Mouse (Mus musculus) CH12.LX (cell line): ENCODE measurements around the gene Astn2. TPM values are rescaled to one million over a fixed set of nuclear protein-coding genes. Genes with fewer than 3 reads are reported as not detected.

ENCODE experiments used
- DNase-seq: peaks from one replicate; pipeline ENCODE4 v3.0.0-alpha.2; 2013; ENCODE audit errors: extremely low read depth
- H3K27ac ChIP-seq: 2 replicates; pipeline ENCODE4 v1.5.1; 2012; ENCODE audit warnings: low read depth, mild to moderate bottlenecking, control low read depth, moderate library complexity; ENCODE audit not compliant: insufficient read depth
- H3K27me3 ChIP-seq: replicated peaks from 2 replicates; pipeline ENCODE3; 2012; ENCODE audit warnings: inconsistent platforms
- H3K36me3 ChIP-seq, 2 experiments: replicated peaks in 1 of 2; 2 replicates each; pipeline versions ENCODE3 to v1.6.1; 2012; ENCODE audit warnings: inconsistent platforms in 1 of 2, low read length in 1 of 2, mild to moderate bottlenecking in 1 of 2, mixed read lengths in 1 of 2, moderate library complexity in 1 of 2; ENCODE audit not compliant: control insufficient read depth in 1 of 2, insufficient read depth in 1 of 2
- H3K4me1 ChIP-seq, 2 experiments: 2 replicates each; pipeline ENCODE4 v1.6.1; 2012; ENCODE audit warnings: inconsistent platforms in 1 of 2, moderate library complexity in 1 of 2; ENCODE audit not compliant: insufficient read depth in 2 of 2, control insufficient read depth in 1 of 2
- H3K4me2 ChIP-seq: 2 replicates; pipeline ENCODE4 v1.6.1; 2012; ENCODE audit warnings: low read depth, mild to moderate bottlenecking, control low read depth; ENCODE audit not compliant: poor library complexity, insufficient read depth, severe bottlenecking
- H3K4me3 ChIP-seq, 3 experiments: fragments of 150-350 bp in 1 of 3; sonication (generic) in 1 of 3; replicated peaks in 1 of 3; 2 replicates each; pipeline versions ENCODE3 to v1.5.1; 2011 to 2012; ENCODE audit warnings: low read depth in 2 of 3, low read length in 2 of 3, mild to moderate bottlenecking in 2 of 3, moderate library complexity in 2 of 3, control low read depth in 1 of 3, improper control_type of control experiment in 1 of 3, inconsistent platforms in 1 of 3, mixed read lengths in 1 of 3; ENCODE audit not compliant: poor library complexity in 1 of 3
- H3K79me2 ChIP-seq: replicated peaks from 2 replicates; pipeline ENCODE4 v1.6.1; 2012; ENCODE audit warnings: mild to moderate bottlenecking, moderate library complexity; ENCODE audit not compliant: control insufficient read depth, poor library complexity, insufficient read depth, severe bottlenecking; ENCODE audit errors: extremely low read depth
- H3K9ac ChIP-seq: 2 replicates; pipeline ENCODE4 v1.6.1; 2012; ENCODE audit warnings: low read depth, mild to moderate bottlenecking, control low read depth, moderate library complexity; ENCODE audit not compliant: insufficient read depth
- H3K9me3 ChIP-seq: replicated peaks from 2 replicates; pipeline ENCODE3; 2012; ENCODE audit warnings: low read length, inconsistent platforms, mixed read lengths
- BHLHE40 ChIP-seq: IDR thresholded peaks from 2 replicates; pipeline ENCODE4 v1.6.1; 2011; ENCODE audit warnings: mild to moderate bottlenecking, low read depth, low read length, improper control_type of control experiment
- CHD1 ChIP-seq: IDR thresholded peaks from 2 replicates; pipeline ENCODE4 v1.6.1; 2012; ENCODE audit warnings: low read depth, low read length, improper control_type of control experiment, inconsistent platforms
- GABPA ChIP-seq: IDR thresholded peaks from 2 replicates; pipeline ENCODE4 v1.6.1; 2012; ENCODE audit warnings: low read depth, low read length, improper control_type of control experiment, inconsistent platforms; ENCODE audit not compliant: insufficient replicate concordance
- JUN ChIP-seq: IDR thresholded peaks from 2 replicates; pipeline ENCODE4 v1.6.1; 2011; ENCODE audit warnings: low read depth, mild to moderate bottlenecking, low read length, improper control_type of control experiment, moderate library complexity; ENCODE audit not compliant: insufficient read depth
- JUND ChIP-seq: conservative IDR thresholded peaks from 2 replicates; pipeline ENCODE4 v1.6.1; 2011; ENCODE audit warnings: low read depth, low read length, improper control_type of control experiment
- KAT2A ChIP-seq: IDR thresholded peaks from 2 replicates; pipeline ENCODE4 v1.6.1; 2012; ENCODE audit warnings: low read length, improper control_type of control experiment, inconsistent platforms; ENCODE audit not compliant: insufficient replicate concordance
- MAX ChIP-seq: IDR thresholded peaks from 2 replicates; pipeline ENCODE4 v1.6.1; 2011; ENCODE audit warnings: low read length, improper control_type of control experiment
- MAZ ChIP-seq: IDR thresholded peaks from 2 replicates; pipeline ENCODE4 v1.6.1; 2012; ENCODE audit warnings: low read depth, mild to moderate bottlenecking, inconsistent platforms, low read length, improper control_type of control experiment, moderate library complexity
- MEF2A ChIP-seq: IDR thresholded peaks from 2 replicates; pipeline ENCODE4 v1.6.1; 2014; ENCODE audit warnings: low read depth, mild to moderate bottlenecking, inconsistent platforms, low read length, improper control_type of control experiment, borderline replicate concordance
- MXI1 ChIP-seq: IDR thresholded peaks from 2 replicates; pipeline ENCODE4 v1.6.1; 2011; ENCODE audit warnings: mild to moderate bottlenecking, low read depth, low read length, improper control_type of control experiment
- MYC ChIP-seq: IDR thresholded peaks from 2 replicates; pipeline ENCODE4 v1.6.1; 2011; ENCODE audit warnings: low read depth, mild to moderate bottlenecking, improper control_type of control experiment, low read length
- NELFE ChIP-seq: IDR thresholded peaks from 2 replicates; pipeline ENCODE4 v1.6.1; 2011; ENCODE audit warnings: low read depth, low read length, improper control_type of control experiment
- NRF1 ChIP-seq: IDR thresholded peaks from 2 replicates; pipeline ENCODE4 v1.6.1; 2014; ENCODE audit warnings: low read depth, mild to moderate bottlenecking, inconsistent platforms, low read length, improper control_type of control experiment, moderate library complexity
- RAD21 ChIP-seq: IDR thresholded peaks from 2 replicates; pipeline ENCODE4 v1.6.1; 2011; ENCODE audit warnings: low read depth, mild to moderate bottlenecking, low read length, improper control_type of control experiment, moderate library complexity
- SMC3 ChIP-seq: IDR thresholded peaks from 2 replicates; pipeline ENCODE4 v1.6.1; 2011; ENCODE audit warnings: low read depth, low read length, improper control_type of control experiment
- TBP ChIP-seq: conservative IDR thresholded peaks from 2 replicates; pipeline ENCODE4 v1.6.1; 2011; ENCODE audit warnings: low read depth, low read length, improper control_type of control experiment
- TCF12 ChIP-seq: IDR thresholded peaks from 2 replicates; pipeline ENCODE4 v1.6.1; 2014; ENCODE audit warnings: low read depth, mild to moderate bottlenecking, inconsistent platforms, low read length, improper control_type of control experiment
- USF1 ChIP-seq: IDR thresholded peaks from 2 replicates; pipeline ENCODE4 v1.6.1; 2014; ENCODE audit warnings: low read depth, mild to moderate bottlenecking, inconsistent platforms, low read length, improper control_type of control experiment
- ZKSCAN1 ChIP-seq: IDR thresholded peaks from 2 replicates; pipeline ENCODE4 v1.6.1; 2012; ENCODE audit warnings: low read depth, inconsistent platforms, low read length, improper control_type of control experiment, borderline replicate concordance
- ZNF384 ChIP-seq: IDR thresholded peaks from 2 replicates; pipeline ENCODE4 v1.6.1; 2012; ENCODE audit warnings: low read depth, low read length, improper control_type of control experiment, inconsistent platforms
- dilution Hi-C: fragments of 300-500 bp; cut with MboI; formaldehyde crosslinking; loops from 2 replicates; pipeline ENCODE4 v1.14.3; 2020; ENCODE audit warnings: low sequenced_read_pairs; ENCODE audit not compliant: extremely low pct_unique_long_range_greater_than_20kb, extremely low pct_ligation_motif_present
- in situ Hi-C: fragments of 300-500 bp; cut with MboI; formaldehyde crosslinking; loops from 3 replicates; pipeline ENCODE4 v1.14.3; 2019; ENCODE audit warnings: low sequenced_read_pairs, low pct_ligation_motif_present, low pct_unique_long_range_greater_than_20kb, mixed read lengths
- polyA plus RNA-seq: library from polyadenylated mRNA; unstranded; fragments of >175 nt; gene quantifications from 2 replicates; pipeline ENCODE4 v1.2.1, GENCODE M21; 2012; ENCODE audit warnings: low read depth; ENCODE audit not compliant: insufficient read length
- total RNA-seq, 2 experiments: library from RNA; depleted of rRNA; stranded (reverse); fragments of 300-350 nt in 1 of 2; fragments of >200 nt in 1 of 2; gene quantifications; 2 replicates each; pipeline ENCODE4 v1.2.3; 2012 to 2014

Astn2 gene
- total and polyA plus RNA-seq, 3 experiments, result not detected

DNA sequence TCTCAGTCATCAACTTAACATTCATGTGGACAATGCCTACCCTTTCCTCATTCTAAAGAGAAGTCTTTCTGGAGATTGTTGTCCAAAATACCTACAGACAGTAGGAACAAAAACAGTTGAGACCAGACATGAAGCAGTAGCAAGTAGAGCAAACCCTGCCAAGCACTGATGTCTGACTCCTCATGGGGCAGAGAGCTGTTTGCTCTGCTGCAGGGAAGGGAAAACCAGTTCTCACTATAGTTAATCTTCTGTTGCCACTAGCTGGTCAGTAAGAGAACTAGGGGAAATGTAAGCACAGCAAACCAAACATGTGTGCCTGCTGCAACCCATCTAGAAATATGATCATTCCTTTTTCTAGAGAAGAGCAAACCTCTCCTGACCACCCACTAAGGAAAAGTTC is 7.2 kb downstream of the Astn2 start:
- no peak for DNase-seq
- Histone ChIP-seq H3K9ac (no peak overlapping the region), H3K4me1 (no peaks in the 10 kb centered on the region), H3K4me2 (no peak overlapping the region), H3K9me3 (peaks cover 61% of the 10 kb centered on the region), H3K27ac (no peak overlapping the region), H3K27me3 (no peaks in the 10 kb centered on the region), H3K79me2 (no peaks in the 10 kb centered on the region), H3K4me3 (no peak overlapping the region), H3K36me3 (no peaks in the 10 kb centered on the region)
- TF ChIP-seq GABPA, result no peak
- TF ChIP-seq BHLHE40, result no peak
- no peak for TF ChIP-seq JUND
- TF ChIP-seq USF1, result no peak
- no peak for TF ChIP-seq JUN
- no peak for TF ChIP-seq CHD1
- TF ChIP-seq RAD21, result no peak
- TF ChIP-seq MXI1, result no peak
- no peak for TF ChIP-seq SMC3
- TF ChIP-seq NRF1, result no peak
- TF ChIP-seq MYC, result no peak
- TF ChIP-seq KAT2A, result no peak
- TF ChIP-seq MAZ, result no peak
- TF ChIP-seq NELFE, result no peak
- TF ChIP-seq MAX, result no peak
- TF ChIP-seq MEF2A, result no peak
- TF ChIP-seq TCF12, result no peak
- TF ChIP-seq ZNF384, result no peak
- TF ChIP-seq ZKSCAN1, result no peak
- TF ChIP-seq TBP, result no peak
- in situ Hi-C loops (no loop called here), dilution Hi-C loops (no loop called here)

DNA sequence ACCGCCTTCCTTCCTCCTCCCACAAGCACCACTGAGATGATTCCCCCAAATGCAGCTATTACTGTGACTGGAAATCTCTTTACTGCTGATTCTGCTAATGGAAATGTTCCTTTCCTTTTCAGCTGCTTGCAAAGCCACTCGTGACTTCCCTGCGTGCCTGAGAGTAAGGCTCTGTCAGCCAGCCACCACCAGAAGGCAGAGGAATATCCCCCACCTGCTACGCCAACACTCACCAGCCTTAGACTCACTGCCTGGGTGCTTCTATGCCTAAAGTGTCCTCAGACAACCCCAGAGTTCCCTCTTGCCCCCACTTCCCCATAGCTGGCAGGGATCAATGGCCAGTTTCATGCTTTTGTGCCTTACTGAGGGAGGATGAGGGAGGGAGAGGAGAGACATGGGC is 11.1 kb downstream of the Astn2 start:
- Histone ChIP-seq H3K4me3 (no peak overlapping the region), H3K4me2 (no peak overlapping the region), H3K79me2 (no peaks in the 10 kb centered on the region), H3K9ac (no peak overlapping the region), H3K4me1 (no peaks in the 10 kb centered on the region), H3K36me3 (no peaks in the 10 kb centered on the region), H3K27me3 (no peaks in the 10 kb centered on the region), H3K27ac (no peak overlapping the region), H3K9me3 (peaks cover 53% of the 10 kb centered on the region)
- TF ChIP-seq NELFE (no peak), CHD1 (no peak)
- no peak for DNase-seq
- in situ Hi-C loops, result no loop called here
- dilution Hi-C loops, result no loop called here
